Mouse (Mus musculus) olfactory bulb, adult 2 months (tissue): ENCODE results near the gene Zfp870.
A peak's percentile ranks its signal among the peaks of the same experiment; 100 is the strongest.

Experiments used
- CTCF ChIP-seq: fragments of 200-500 bp; IDR thresholded peaks from 2 replicates; pipeline ENCODE4 v1.5.1; 2012; ENCODE audit warnings: low read depth, mild to moderate bottlenecking, low read length, moderate library complexity; ENCODE audit not compliant: insufficient read depth
- POLR2A ChIP-seq: fragments of 200-500 bp; IDR thresholded peaks from 2 replicates; pipeline ENCODE4 v1.6.1; 2012; ENCODE audit warnings: mild to moderate bottlenecking, low read depth, low read length, moderate library complexity; ENCODE audit not compliant: insufficient read depth

DNA sequence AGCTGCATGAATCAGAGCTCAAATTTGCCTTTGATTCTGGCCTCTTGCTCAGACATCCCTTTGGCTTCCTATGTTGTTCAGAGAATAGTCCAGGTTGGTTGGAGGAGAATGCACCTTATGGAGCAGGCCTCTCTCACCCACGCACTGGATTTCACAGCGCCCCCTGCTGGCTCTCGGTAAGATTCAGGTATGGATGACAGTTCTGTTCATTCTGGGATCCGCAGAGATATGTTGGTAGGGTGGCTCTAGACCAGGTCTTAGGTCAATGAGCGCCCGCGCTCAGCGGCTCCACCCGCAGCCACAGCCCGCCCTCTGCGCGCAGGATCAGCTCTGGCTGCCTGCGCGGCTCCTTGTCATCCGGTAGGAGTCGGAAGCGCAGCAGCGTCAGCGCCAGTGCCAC, 13.8 kb upstream of the Zfp870 start:
- TF ChIP-seq POLR2A (no peak), CTCF (peak; percentile 51; the same call in 1 of the 2 replicates)
